Mouse (Mus musculus): ENCODE results near the gene Iqgap3. TPM values are rescaled to one million over a fixed set of nuclear protein-coding genes. Genes with fewer than 3 reads are reported as not detected.

Gene Iqgap3
- polyA plus RNA-seq, 1 experiment = 19.7 TPM

DNA sequence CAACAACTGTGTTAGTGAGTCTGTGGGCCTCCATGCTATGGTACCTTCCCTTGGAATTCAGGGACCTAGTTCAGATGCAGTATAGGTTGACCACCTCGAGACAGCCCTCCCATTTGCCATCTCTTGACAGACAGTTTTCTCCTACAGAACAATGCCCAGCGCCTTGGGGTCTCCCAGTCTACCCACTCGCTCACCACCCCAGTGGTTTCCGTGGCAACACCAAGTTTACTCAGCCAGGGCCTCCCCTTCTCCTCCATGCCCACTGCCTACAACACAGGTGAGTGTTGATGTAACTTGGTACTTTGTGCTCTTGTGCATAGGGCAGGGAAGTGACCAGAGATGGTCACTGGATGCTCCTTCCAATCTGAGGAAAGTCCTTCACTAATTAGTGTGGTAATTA, 81.0 kb downstream of the Iqgap3 start:
- TF ChIP-seq POLR2A (IDR thresholded peaks at IDR 0.05; ENCODE audit: control insufficient read depth, extremely low read depth, insufficient read depth, low read length, poor library complexity) = no peak
- TF ChIP-seq CTCF (IDR thresholded peaks at IDR 0.05; ENCODE audit: borderline replicate concordance, control insufficient read depth, extremely low read depth, insufficient read depth, low read length, poor library complexity) = no peak

GRCm38 (mm10) chr3:88163847-88164246, 82.1 kb downstream of the Iqgap3 start:
- H3K36me3 ChIP-seq (ENCODE audit: control insufficient read depth, insufficient read depth, low read length) = peaks cover 94% of the 10 kb centered on the region
- H3K27me3 ChIP-seq (ENCODE audit: control insufficient read depth, insufficient read depth, low read length) = no peaks in the 10 kb centered on the region
- TF ChIP-seq CTCF (IDR thresholded peaks at IDR 0.05; ENCODE audit: borderline replicate concordance, control insufficient read depth, extremely low read depth, insufficient read depth, low read length, poor library complexity) (no peak), POLR2A (IDR thresholded peaks at IDR 0.05; ENCODE audit: control insufficient read depth, extremely low read depth, insufficient read depth, low read length, poor library complexity) (no peak)
- 96% methylated on average over 3 of the region's 3 CpGs for WGBS
- H3K4me1 ChIP-seq (replicated peaks; ENCODE audit: control insufficient read depth, insufficient read depth, low read length) = no peaks in the 10 kb centered on the region
- H3K4me3 ChIP-seq (ENCODE audit: control insufficient read depth, insufficient read depth, low read length) = no peak overlapping the region
- DNase-seq = no peak
- H3K27ac ChIP-seq (ENCODE audit: control insufficient read depth, insufficient read depth, low read length) = no peak overlapping the region

More for the DNA sequence above, 81.0 kb downstream of the Iqgap3 start:
- Histone ChIP-seq H3K27me3 (ENCODE audit: control insufficient read depth, insufficient read depth, low read length) (no peaks in the 10 kb centered on the region), H3K27ac (ENCODE audit: control insufficient read depth, insufficient read depth, low read length) (no peak overlapping the region), H3K36me3 (ENCODE audit: control insufficient read depth, insufficient read depth, low read length) (peaks cover 93% of the 10 kb centered on the region), H3K4me3 (ENCODE audit: control insufficient read depth, insufficient read depth, low read length) (no peak overlapping the region), H3K4me1 (replicated peaks; ENCODE audit: control insufficient read depth, insufficient read depth, low read length) (no peaks in the 10 kb centered on the region)
- no peak for DNase-seq
- WGBS = 94% methylated on average over 4 of the region's 4 CpGs

- TF ChIP-seq CTCF (IDR thresholded peaks at IDR 0.05; ENCODE audit: borderline replicate concordance, control insufficient read depth, extremely low read depth, insufficient read depth, low read length, poor library complexity) (no peak), POLR2A (IDR thresholded peaks at IDR 0.05; ENCODE audit: control insufficient read depth, extremely low read depth, insufficient read depth, low read length, poor library complexity) (no peak)
- DNase-seq = no peak
- H3K4me1 ChIP-seq (replicated peaks; ENCODE audit: control insufficient read depth, insufficient read depth, low read length) = no peaks in the 10 kb centered on the region
- WGBS = 95% methylated on average over 3 of the region's 3 CpGs
- H3K27ac ChIP-seq (ENCODE audit: control insufficient read depth, insufficient read depth, low read length) = no peak overlapping the region
- no peak overlapping the region for H3K4me3 ChIP-seq (ENCODE audit: control insufficient read depth, insufficient read depth, low read length)
- no peaks in the 10 kb centered on the region for H3K27me3 ChIP-seq (ENCODE audit: control insufficient read depth, insufficient read depth, low read length)
- H3K36me3 ChIP-seq (ENCODE audit: control insufficient read depth, insufficient read depth, low read length) = peaks cover 94% of the 10 kb centered on the region
These were observed 82.5 kb downstream of the Iqgap3 start for GRCm38 (mm10) chr3:88164263-88164662.

GRCm38 (mm10) chr3:88166056-88166455, 84.3 kb downstream of the Iqgap3 start:
- no peak for DNase-seq
- 90% methylated on average over 5 of the region's 5 CpGs for WGBS
- no peaks in the 10 kb centered on the region for H3K27me3 ChIP-seq (ENCODE audit: control insufficient read depth, insufficient read depth, low read length)
- no peak overlapping the region for H3K27ac ChIP-seq (ENCODE audit: control insufficient read depth, insufficient read depth, low read length)
- H3K4me3 ChIP-seq (ENCODE audit: control insufficient read depth, insufficient read depth, low read length) = no peak overlapping the region
- H3K36me3 ChIP-seq (ENCODE audit: control insufficient read depth, insufficient read depth, low read length) = peaks cover 94% of the 10 kb centered on the region
- H3K4me1 ChIP-seq (replicated peaks; ENCODE audit: control insufficient read depth, insufficient read depth, low read length) = no peaks in the 10 kb centered on the region
- TF ChIP-seq POLR2A (IDR thresholded peaks at IDR 0.05; ENCODE audit: control insufficient read depth, extremely low read depth, insufficient read depth, low read length, poor library complexity) (no peak), CTCF (IDR thresholded peaks at IDR 0.05; ENCODE audit: borderline replicate concordance, control insufficient read depth, extremely low read depth, insufficient read depth, low read length, poor library complexity) (no peak)

DNA sequence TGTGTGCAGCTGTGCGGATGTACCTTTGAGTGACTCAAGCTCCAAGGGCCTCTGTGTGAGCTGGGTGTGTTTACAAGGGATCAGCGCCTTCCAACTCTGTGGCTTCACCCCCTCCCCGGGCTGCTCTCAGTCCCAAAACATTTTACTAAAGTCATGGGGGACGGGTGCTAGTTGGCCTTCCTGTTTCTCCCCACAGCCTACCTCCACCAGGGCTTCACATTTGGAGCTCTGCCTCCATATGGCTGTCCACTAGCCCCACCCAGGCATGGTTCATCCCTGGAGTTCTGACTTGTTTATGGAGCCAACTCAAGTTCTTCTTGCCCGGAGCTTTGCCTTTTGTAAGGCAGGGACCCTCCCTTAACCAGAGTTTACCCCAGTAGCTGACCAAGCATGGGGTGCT, 88.6 kb downstream of the Iqgap3 start:
- TF ChIP-seq CTCF (IDR thresholded peaks at IDR 0.05; ENCODE audit: borderline replicate concordance, control insufficient read depth, extremely low read depth, insufficient read depth, low read length, poor library complexity) (no peak), POLR2A (IDR thresholded peaks at IDR 0.05; ENCODE audit: control insufficient read depth, extremely low read depth, insufficient read depth, low read length, poor library complexity) (no peak)
- no peak for DNase-seq
- 92% methylated on average over 5 of the region's 5 CpGs for WGBS

More for the DNA sequence above, 88.6 kb downstream of the Iqgap3 start:
- peaks cover 77% of the 10 kb centered on the region for H3K36me3 ChIP-seq (ENCODE audit: control insufficient read depth, insufficient read depth, low read length)
- H3K27me3 ChIP-seq (ENCODE audit: control insufficient read depth, insufficient read depth, low read length) = no peaks in the 10 kb centered on the region
- H3K4me1 ChIP-seq (replicated peaks; ENCODE audit: control insufficient read depth, insufficient read depth, low read length) = no peaks in the 10 kb centered on the region
- H3K4me3 ChIP-seq (ENCODE audit: control insufficient read depth, insufficient read depth, low read length) = no peak overlapping the region
- H3K27ac ChIP-seq (ENCODE audit: control insufficient read depth, insufficient read depth, low read length) = no peak overlapping the region

Other genes with a start within 250 kb of the Iqgap3 start
- gene Sh2d2a, start 235.2 kb upstream of the Iqgap3 start, polyA plus RNA-seq (2012; rRNA removed) = 179 and 180 TPM in 2 replicates
- 54.5 and 60.0 TPM in 2 replicates for gene Prcc, start 196.4 kb upstream of the Iqgap3 start, polyA plus RNA-seq (2012; rRNA removed)
- gene Hdgf, start 175.7 kb upstream of the Iqgap3 start, polyA plus RNA-seq (2012; rRNA removed) = 112 and 136 TPM in 2 replicates
- gene Mrpl24, start 162.5 kb upstream of the Iqgap3 start, polyA plus RNA-seq (2012; rRNA removed) = 60.5 and 72.4 TPM in 2 replicates
- 31.6 and 40.8 TPM in 2 replicates for gene Isg20l2, start 151.7 kb upstream of the Iqgap3 start, polyA plus RNA-seq (2012; rRNA removed)
- gene Rrnad1, start 151.3 kb upstream of the Iqgap3 start, polyA plus RNA-seq (2012; rRNA removed) = 68.0 and 75.4 TPM in 2 replicates
- gene Crabp2, start 133.3 kb upstream of the Iqgap3 start, polyA plus RNA-seq (2012; rRNA removed) = 1.6 and 2.3 TPM in 2 replicates
- 1.1 and 1.3 TPM in 2 replicates for gene Nes, start 110.9 kb upstream of the Iqgap3 start, polyA plus RNA-seq (2012; rRNA removed)
- gene Bcan, start 81.7 kb upstream of the Iqgap3 start, polyA plus RNA-seq (2012; rRNA removed) = 0.23 and 0.54 TPM in 2 replicates
- 0.23 and 0.26 TPM in 2 replicates for gene Hapln2, start 54.4 kb upstream of the Iqgap3 start, polyA plus RNA-seq (2012; rRNA removed)
- gene Gpatch4, start 38.9 kb upstream of the Iqgap3 start, polyA plus RNA-seq (2012; rRNA removed) = 11.3 and 14.7 TPM in 2 replicates
- gene Naxe, start 23.5 kb upstream of the Iqgap3 start, polyA plus RNA-seq (2012; rRNA removed) = 63.0 and 69.0 TPM in 2 replicates
- gene Ttc24, start 3.7 kb upstream of the Iqgap3 start, polyA plus RNA-seq (2012; rRNA removed) = 0.47 and 0.55 TPM in 2 replicates
- gene Mef2d, start 60.4 kb downstream of the Iqgap3 start, polyA plus RNA-seq (2012; rRNA removed) = 343 and 377 TPM in 2 replicates
- gene Rhbg, start 172.7 kb downstream of the Iqgap3 start, polyA plus RNA-seq (2012; rRNA removed) = 2.5 and 2.7 TPM in 2 replicates
- gene Gm38392, start 205.2 kb downstream of the Iqgap3 start, polyA plus RNA-seq (2012; rRNA removed) = 0.11 TPM in 1 of 2 replicates, not detected in the other
- 2.8 and 3.3 TPM in 2 replicates for gene Tsacc, start 215.0 kb downstream of the Iqgap3 start, polyA plus RNA-seq (2012; rRNA removed)
- 166 and 205 TPM in 2 replicates for gene Cct3, start 215.1 kb downstream of the Iqgap3 start, polyA plus RNA-seq (2012; rRNA removed)
- 201 and 237 TPM in 2 replicates for gene Glmp, start 243.1 kb downstream of the Iqgap3 start, polyA plus RNA-seq (2012; rRNA removed)

All from thymus, adult 2 months (tissue).